Mouse (Mus musculus) stomach, adult 2 months (tissue): ENCODE measurements around the gene Psme1. TPM values are rescaled to one million over a fixed set of nuclear protein-coding genes. Genes with fewer than 3 reads are reported as not detected.

Experiments used
- polyA plus RNA-seq: library from polyadenylated mRNA; depleted of rRNA; stranded (reverse); fragments of >200 nt; gene quantifications from 2 replicates; pipeline ENCODE4 v1.2.3, GENCODE M21; 2012; rRNA removed

Psme1 gene
- polyA plus RNA-seq: 18.6 and 20.4 TPM in 2 replicates

GRCm38 (mm10) chr14:55577871-55578667 lies at the start of gene Psme1:
Gene Psme1 (plus strand): TSS chr14:55578123.

DNA sequence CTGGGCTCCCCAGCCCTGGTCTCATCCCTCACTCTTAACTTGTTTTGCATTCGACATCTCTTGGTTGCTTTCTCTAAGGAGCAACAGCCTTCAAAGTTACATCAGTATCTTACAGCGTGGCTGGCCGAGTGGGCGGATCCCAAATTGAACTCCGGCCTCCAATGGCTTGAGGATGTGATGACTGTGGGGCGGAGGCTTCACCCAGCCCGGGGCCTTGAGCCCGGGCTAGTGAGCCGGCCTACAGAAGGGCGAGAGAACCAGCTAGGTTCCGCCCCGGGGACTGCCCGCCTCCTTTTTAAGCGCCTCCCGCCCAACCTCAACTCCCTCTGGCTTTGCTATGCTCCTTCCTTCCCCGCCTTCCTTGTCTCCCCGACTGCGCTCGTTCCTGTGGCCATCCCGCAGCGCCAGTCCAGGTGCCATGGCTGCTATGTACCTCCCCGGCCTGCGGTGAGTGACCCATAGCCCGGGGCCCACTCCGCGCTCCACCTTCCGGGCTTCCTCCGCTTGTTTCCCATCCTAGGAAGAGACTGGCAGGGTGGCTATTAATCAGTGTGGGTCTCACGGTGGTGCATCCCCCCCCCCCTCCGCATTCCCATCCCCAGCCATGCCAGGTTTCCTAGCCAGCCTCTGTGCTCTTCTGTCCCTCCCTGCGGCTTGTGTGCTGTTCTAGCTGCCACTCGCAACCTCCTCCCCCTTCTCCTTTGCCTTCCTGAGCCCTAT lies 37.7 kb upstream of the Psme1 start, which contains the start of gene Pck2:
TSS of gene Pck2 (plus strand) at position 200 of the 720 bp plus-strand sequence.

DNA sequence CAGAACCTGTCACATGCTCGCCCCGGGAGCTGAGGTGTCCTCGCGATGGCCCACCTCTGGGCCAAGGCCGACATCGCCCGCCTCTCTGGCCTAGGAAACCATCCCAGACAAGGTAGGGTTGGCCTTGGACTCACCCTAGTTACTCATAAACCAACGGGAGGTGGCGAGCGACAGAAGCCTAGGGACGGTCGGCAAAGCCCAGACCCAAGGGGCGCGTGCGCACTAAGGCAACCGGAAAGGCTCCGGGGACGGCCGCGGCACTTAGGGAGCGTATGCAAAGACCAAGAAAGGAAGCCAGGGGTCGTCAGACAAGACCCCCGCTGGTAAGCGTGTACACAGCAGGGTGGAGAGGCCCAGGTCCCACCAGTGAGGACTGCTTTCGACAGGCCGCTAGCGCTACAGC lies 18.1 kb upstream of the Psme1 start, which contains the start of gene Dcaf11:
TSS of gene Dcaf11 (plus strand) at position 208 of the 403 bp plus-strand sequence.

DNA sequence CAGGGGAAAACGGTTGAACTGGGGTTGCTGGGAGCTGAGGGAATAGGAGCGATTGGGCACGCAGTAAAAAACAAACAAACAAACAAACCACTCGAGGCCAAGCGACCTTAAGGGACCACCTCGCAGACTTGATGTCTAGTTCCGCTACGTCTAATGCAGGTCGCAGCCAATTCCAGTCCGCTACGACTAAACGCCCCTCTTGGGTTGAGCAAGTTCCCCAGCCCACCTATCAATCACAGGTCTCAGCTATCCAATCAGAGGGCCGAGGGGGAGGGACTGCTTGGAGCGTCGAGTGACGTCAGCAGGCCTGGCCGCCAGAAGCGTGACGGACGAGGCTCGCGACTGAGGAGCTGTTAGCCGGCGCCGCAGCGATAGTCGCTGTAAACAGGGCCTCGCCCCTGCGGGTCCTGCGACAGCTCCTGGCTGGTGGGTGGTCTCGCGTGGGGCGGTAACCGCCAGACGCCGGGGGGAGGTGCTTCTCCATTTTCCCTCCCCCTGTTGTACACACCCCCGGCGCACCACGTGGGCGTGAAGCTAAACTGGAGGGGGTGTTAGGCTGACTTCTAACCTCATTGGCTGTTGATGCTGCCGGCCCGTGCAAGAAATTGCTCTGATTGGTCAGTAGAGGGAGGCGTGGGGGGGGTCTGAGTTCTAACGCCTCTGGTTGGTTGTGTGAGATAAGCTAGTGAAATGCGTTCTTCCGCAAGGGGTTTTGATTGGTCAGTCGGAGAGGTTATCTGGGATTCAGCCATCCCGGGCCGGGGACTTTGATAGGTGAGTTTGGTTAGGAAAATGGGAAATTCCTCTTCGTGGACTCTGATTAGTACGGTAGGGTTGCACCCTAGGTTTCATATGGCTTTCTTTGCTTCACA lies 17.5 kb upstream of the Psme1 start, which contains the start of gene A730061H03Rik:
TSS of gene A730061H03Rik (minus strand) at position 205 of the 872 bp plus-strand sequence.

DNA sequence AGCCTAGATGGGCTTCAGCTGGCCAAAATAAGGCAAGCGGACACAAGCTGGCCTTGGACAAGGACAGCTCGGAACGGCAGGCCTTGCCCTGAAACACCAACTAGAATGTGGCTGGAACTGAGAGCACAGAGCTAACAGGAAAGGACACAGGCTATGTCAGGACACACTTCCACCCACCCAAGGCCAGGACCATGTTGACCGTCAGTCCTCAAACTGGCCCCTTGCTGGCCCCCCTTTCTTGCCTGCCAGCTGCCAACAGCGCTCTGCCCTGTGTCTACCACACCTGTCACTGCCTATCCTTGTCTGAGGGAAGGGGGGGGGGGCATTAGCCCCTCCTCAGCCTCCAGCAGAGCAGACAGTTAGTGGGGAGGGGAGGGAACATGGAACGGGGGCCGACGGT lies 2.6 kb upstream of the Psme1 start, which contains the start of gene Fitm1:
TSS of gene Fitm1 (plus strand) at position 316 of the 400 bp plus-strand sequence.

GRCm38 (mm10) chr14:55584702-55585565 lies 7.0 kb downstream of the Psme1 start, which contains the start of gene Emc9:
Gene Emc9 (minus strand): TSS chr14:55585302.

GRCm38 (mm10) chr14:55590748-55591330 lies 12.9 kb downstream of the Psme1 start, which contains the start of gene Psme2:
Gene Psme2 (minus strand): TSS chr14:55591113.

DNA sequence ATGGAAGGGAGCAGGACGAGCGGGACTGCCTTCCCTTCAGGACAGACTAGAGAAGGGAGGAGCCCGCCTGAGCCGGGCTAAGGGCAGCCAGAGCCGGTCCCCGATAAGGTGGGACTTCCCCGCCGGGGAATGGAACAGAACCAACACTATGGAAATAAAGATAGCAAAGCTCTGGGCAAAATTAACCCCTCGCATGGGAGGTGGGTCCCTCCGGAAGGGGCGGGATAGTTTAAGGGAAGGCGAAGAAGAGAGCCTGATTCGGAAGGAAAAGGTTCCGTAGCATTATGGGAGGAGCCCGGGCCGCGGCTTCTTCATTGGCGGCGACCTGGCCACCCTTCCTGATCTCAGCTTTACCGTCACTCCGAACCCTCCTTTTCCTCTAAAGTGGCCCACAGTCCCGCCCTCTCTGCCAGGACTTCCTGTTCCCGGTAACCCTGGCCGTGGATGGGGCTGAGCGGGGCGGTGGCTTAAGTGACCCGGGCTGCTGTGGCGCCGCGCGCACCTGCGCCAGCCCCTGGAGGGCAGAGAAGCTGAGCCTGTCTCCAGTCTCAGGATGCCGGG lies 13.5 kb downstream of the Psme1 start, which contains the start of gene Rnf31:
TSS of gene Rnf31 (plus strand) at position 378 of the 561 bp plus-strand sequence.

GRCm38 (mm10) chr14:55603271-55603632 lies 25.3 kb downstream of the Psme1 start, which contains the start of gene Irf9:
Gene Irf9 (plus strand): TSS chr14:55603571.

DNA sequence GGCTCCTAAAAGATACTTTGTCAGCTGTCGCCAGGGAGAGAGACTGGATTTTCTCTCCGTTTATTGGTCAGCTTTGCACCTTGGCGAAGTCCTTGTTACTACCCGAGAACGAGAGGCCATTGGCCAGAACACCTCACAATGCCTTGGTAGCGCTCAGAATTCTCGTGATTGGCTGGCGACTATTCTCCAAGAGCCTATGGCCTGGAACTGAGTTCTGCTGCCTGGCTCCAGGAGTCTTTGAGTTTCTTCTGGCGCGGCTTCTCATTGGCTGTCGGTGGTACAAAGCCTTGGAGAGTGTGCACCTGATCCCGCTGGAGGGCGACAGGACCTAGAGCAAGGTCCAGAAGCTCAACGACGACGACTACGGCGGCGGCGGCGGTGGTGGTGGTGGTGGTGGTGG lies 39.9 kb downstream of the Psme1 start, which contains the start of gene Rec8:
TSS of gene Rec8 (plus strand) at position 216 of the 400 bp plus-strand sequence.

Other genes starting within 250 kb of the Psme1 start
- 9.0 and 9.5 TPM in 2 replicates for gene Dhrs4, start 99.4 kb upstream of the Psme1 start, polyA plus RNA-seq
- 0.84 and 1.7 TPM in 2 replicates for gene Carmil3, start 87.5 kb upstream of the Psme1 start, polyA plus RNA-seq
- gene Cpne6, start 67.7 kb upstream of the Psme1 start, polyA plus RNA-seq: 0.02 and 0.04 TPM in 2 replicates
- not detected in 2 replicates for gene Nrl, start 53.1 kb upstream of the Psme1 start, polyA plus RNA-seq
- gene Pck2, start 37.9 kb upstream of the Psme1 start, polyA plus RNA-seq: 9.6 and 12.0 TPM in 2 replicates
- 34.1 and 39.6 TPM in 2 replicates for gene Dcaf11, start 18.1 kb upstream of the Psme1 start, polyA plus RNA-seq
- gene A730061H03Rik, start 17.7 kb upstream of the Psme1 start, polyA plus RNA-seq: 0.36 and 0.43 TPM in 2 replicates
- gene Fitm1, start 2.5 kb upstream of the Psme1 start, polyA plus RNA-seq: 5.4 and 7.6 TPM in 2 replicates
- gene Emc9, start 7.2 kb downstream of the Psme1 start, polyA plus RNA-seq: 8.2 and 12.0 TPM in 2 replicates
- gene Psme2, start 13.0 kb downstream of the Psme1 start, polyA plus RNA-seq: 20.5 and 26.3 TPM in 2 replicates
- 14.6 and 15.8 TPM in 2 replicates for gene Rnf31, start 13.6 kb downstream of the Psme1 start, polyA plus RNA-seq
- 20.0 and 20.2 TPM in 2 replicates for gene Irf9, start 25.4 kb downstream of the Psme1 start, polyA plus RNA-seq
- gene Rec8, start 39.9 kb downstream of the Psme1 start, polyA plus RNA-seq: 4.1 and 5.4 TPM in 2 replicates
- 31.9 and 34.9 TPM in 2 replicates for gene Ipo4, start 57.8 kb downstream of the Psme1 start, polyA plus RNA-seq
- gene Gm49378, start 59.8 kb downstream of the Psme1 start, polyA plus RNA-seq: 8.5 and 8.6 TPM in 2 replicates
- gene Tm9sf1, start 65.7 kb downstream of the Psme1 start, polyA plus RNA-seq: 55.0 and 58.0 TPM in 2 replicates
- 0.38 and 0.49 TPM in 2 replicates for gene Tssk4, start 72.1 kb downstream of the Psme1 start, polyA plus RNA-seq
- gene Mdp1, start 82.4 kb downstream of the Psme1 start, polyA plus RNA-seq: 6.8 and 7.4 TPM in 2 replicates
- 3.7 and 4.7 TPM in 2 replicates for gene Gmpr2, start 93.8 kb downstream of the Psme1 start, polyA plus RNA-seq
- 167 and 187 TPM in 2 replicates for gene Nedd8, start 94.0 kb downstream of the Psme1 start, polyA plus RNA-seq
- 3.1 and 4.4 TPM in 2 replicates for gene Tinf2, start 103.7 kb downstream of the Psme1 start, polyA plus RNA-seq
- gene Tgm1, start 135.8 kb downstream of the Psme1 start, polyA plus RNA-seq: 29.4 and 45.8 TPM in 2 replicates
- gene Rabggta, start 144.1 kb downstream of the Psme1 start, polyA plus RNA-seq: 24.3 and 27.3 TPM in 2 replicates
- gene Dhrs1, start 167.6 kb downstream of the Psme1 start, polyA plus RNA-seq: 50.3 and 51.5 TPM in 2 replicates
- gene Nop9, start 167.6 kb downstream of the Psme1 start, polyA plus RNA-seq: 5.8 and 6.9 TPM in 2 replicates
- 16.4 and 17.4 TPM in 2 replicates for gene Cideb, start 180.3 kb downstream of the Psme1 start, polyA plus RNA-seq
- 5.8 and 10.2 TPM in 2 replicates for gene Ltb4r2, start 183.3 kb downstream of the Psme1 start, polyA plus RNA-seq
- 5.6 and 10.4 TPM in 2 replicates for gene Ltb4r1, start 187.8 kb downstream of the Psme1 start, polyA plus RNA-seq
- gene Adcy4, start 206.0 kb downstream of the Psme1 start, polyA plus RNA-seq: 8.0 and 9.3 TPM in 2 replicates
- 16.6 and 17.9 TPM in 2 replicates for gene Ripk3, start 210.7 kb downstream of the Psme1 start, polyA plus RNA-seq
- 13.1 and 15.8 TPM in 2 replicates for gene Nfatc4, start 245.0 kb downstream of the Psme1 start, polyA plus RNA-seq